Mouse (Mus musculus) adrenal gland, postnatal 4 days (tissue): ENCODE results near the gene Olfr115. TPM values are rescaled to one million over a fixed set of nuclear protein-coding genes. Genes with fewer than 3 reads are reported as not detected.

Source experiments
- DNase-seq, 2 experiments: peaks; one replicate each; pipeline ENCODE4 v3.0.0; 2021 to 2022; ENCODE audit warnings: low spot score in 2 of 2, mixed read lengths in 2 of 2
- long read RNA-seq, 2 experiments: library from polyadenylated mRNA; stranded (forward); transcript quantifications; one replicate each; pipeline ENCODE4 v2.0.0; 2021
- total RNA-seq, 2 experiments: library from RNA; stranded (reverse); gene quantifications; 2 replicates each; pipeline ENCODE4 v1.2.3; 2021

Olfr115 gene
- not detected for total RNA-seq
- long read RNA-seq, experiment 1, result 0 reads
- long read RNA-seq, experiment 2, result 0 reads

DNA sequence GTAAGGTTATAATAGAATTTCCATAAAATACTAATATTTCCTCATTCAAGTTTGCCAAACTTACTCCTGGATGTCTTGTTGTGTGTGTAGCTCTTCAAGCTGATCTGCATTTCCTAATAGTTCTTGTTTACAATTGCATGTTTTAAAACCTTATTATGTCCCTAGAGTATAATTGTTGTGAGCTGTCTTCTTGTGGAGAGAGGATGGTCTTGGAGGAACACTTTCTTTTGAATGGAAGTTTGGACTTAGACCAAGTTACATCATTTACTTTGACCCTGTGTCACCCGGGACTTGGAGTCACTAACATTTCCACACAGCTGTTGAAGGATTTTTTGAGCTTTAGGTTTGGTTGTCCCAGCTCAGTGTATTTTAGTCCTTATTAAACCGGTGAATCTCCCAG lies at the start of gene Olfr115, which contains the start of gene Olfr116:
Gene Olfr115, minus strand, starts transcription at position 101 of the 400 bp plus-strand sequence.
Gene Olfr116, minus strand, starts transcription at position 191 of the 400 bp plus-strand sequence.
- DNase-seq, result no peak

DNA sequence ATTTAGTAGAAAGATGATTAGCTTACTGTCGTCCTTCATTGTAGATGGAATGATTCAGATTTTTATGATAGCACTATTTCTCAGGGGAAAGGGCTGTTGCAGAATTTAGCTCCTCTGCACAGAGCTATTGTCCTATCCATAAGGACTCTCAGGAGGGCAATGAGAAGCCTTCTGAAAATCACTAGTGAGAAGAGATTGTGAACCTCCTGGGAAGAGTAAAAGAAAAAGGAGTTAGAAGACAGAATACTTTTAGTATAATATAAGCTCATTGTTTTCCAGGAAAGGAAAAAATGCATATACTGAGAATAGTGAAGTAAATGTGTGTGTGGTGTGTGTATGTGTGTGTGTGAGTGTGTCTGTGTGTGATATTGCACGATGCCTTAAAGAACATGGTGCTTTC lies 39.8 kb upstream of the Olfr115 start, which contains the start of gene Olfr118:
Gene Olfr118, plus strand, starts transcription at position 301 of the 400 bp plus-strand sequence.
- DNase-seq, result no peak

DNA sequence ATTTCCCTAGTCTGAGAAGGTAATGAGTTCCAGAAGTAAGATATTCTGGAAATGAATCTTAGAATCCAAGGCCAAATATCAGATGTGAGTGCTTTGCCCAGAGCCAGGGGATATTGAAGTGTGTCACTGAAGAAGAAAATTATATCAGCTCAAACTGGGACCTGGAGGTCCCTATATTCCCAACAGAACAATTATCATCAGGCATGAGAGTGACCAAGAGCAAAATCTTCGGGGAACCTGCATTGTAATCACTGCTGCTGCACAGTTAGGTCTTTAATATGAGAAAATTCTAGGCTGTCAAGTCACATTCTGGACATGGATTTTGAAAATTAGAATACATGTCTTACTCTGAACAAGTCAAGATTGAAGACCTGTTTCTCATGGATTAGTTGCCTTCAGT lies 36.8 kb upstream of the Olfr115 start, which contains the start of gene Olfr117:
Gene Olfr117, minus strand, starts transcription at position 101 of the 400 bp plus-strand sequence.
- no peak for DNase-seq

DNA sequence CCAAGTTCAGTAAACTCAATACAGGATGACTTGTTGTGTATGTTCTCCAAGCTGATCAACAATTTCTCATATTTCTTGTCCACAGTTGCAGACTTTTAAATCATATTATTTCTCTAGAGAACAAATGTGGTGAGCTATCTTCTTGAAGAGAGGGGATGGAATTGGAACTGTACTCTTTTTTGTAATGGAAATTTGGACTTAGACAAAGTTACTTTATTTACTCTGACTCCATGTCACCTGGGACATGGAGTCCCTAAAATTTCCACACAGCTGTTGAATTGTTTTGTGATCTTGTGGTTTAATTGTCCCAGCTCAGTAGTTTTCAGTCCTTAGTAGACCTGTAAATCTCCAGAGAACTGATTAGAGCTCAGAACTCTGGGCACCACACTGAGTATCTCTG lies 34.3 kb downstream of the Olfr115 start, which contains the start of gene Olfr114:
Gene Olfr114, minus strand, starts transcription at position 101 of the 400 bp plus-strand sequence.
- DNase-seq, result no peak

DNA sequence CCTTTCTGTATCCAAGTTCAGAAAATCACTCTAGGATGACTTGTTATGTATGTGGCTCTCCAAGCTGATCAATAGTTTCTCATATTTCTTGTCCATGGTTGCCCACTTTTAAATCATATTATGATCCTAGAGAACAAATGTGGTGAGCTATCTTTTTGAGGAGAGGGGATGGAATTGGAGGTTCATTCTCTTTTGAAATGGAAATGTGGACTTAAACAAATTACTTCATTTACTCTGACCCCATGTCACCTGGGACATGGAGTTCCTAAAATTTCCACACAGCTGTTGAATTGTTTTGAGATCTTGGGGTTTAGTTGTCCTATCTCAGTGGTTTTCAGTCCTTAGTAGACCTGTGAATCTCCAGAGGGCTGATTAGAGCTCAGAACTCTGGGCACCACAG lies 49.3 kb downstream of the Olfr115 start, which contains the start of gene Olfr113:
Gene Olfr113, minus strand, starts transcription at position 101 of the 400 bp plus-strand sequence.
- no peak for DNase-seq

DNA sequence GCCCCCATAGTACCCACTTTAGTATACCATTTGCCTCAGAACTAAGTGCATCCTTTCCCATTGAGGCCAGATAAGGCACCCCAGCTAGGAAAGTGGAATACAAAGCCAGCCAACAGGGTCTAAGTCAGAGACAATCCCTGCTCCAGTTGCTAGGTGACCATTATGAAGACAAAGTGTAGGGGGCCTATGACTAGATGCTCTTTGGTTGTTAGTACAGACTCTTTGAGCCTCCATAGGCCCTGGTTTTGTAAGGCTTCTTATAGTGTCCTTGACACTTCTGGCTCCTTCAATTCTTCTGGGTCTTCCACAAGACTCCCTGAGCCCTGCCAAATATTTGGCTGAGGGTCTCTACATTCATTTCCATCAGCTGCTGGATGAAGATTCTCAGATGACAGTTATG lies 57.6 kb downstream of the Olfr115 start, which contains the start of gene Olfr112:
Gene Olfr112, minus strand, starts transcription at position 101 of the 400 bp plus-strand sequence.
- DNase-seq, result no peak

Other genes with a start within 250 kb of the Olfr115 start
- gene Olfr105-ps, start 248.1 kb downstream of the Olfr115 start, total RNA-seq, result not detected
- gene Olfr106-ps, start 236.7 kb downstream of the Olfr115 start, total RNA-seq, result not detected
- not detected for gene Olfr107, start 227.9 kb downstream of the Olfr115 start, total RNA-seq
- not detected for gene Olfr108, start 181.6 kb downstream of the Olfr115 start, total RNA-seq
- gene Olfr109, start 168.2 kb downstream of the Olfr115 start, total RNA-seq, result not detected
- under 1 TPM in 1 of 2 experiments, not detected in 1; 0.20 TPM for gene H2-M2, start 143.6 kb downstream of the Olfr115 start, total RNA-seq
- gene Olfr110, start 134.6 kb downstream of the Olfr115 start, total RNA-seq, result not detected
- gene Olfr111, start 119.1 kb downstream of the Olfr115 start, total RNA-seq, result not detected
- gene Olfr112, start 57.7 kb downstream of the Olfr115 start, total RNA-seq, result not detected
- gene Olfr113, start 49.4 kb downstream of the Olfr115 start, total RNA-seq, result not detected
- not detected for gene Olfr114, start 34.4 kb downstream of the Olfr115 start, total RNA-seq
- not detected for gene Olfr116, start 90 bp upstream of the Olfr115 start, total RNA-seq
- not detected for gene Olfr117, start 36.7 kb upstream of the Olfr115 start, total RNA-seq
- not detected for gene Olfr118, start 39.9 kb upstream of the Olfr115 start, total RNA-seq
- not detected for gene Olfr119, start 69.5 kb upstream of the Olfr115 start, total RNA-seq
- gene Olfr120, start 94.7 kb upstream of the Olfr115 start, total RNA-seq, result not detected
- gene Olfr121, start 121.7 kb upstream of the Olfr115 start, total RNA-seq, result not detected
- not detected for gene Olfr122, start 141.5 kb upstream of the Olfr115 start, total RNA-seq
- not detected for gene Olfr123, start 166.4 kb upstream of the Olfr115 start, total RNA-seq
- gene Olfr124, start 172.8 kb upstream of the Olfr115 start, total RNA-seq, result not detected
- not detected for gene Olfr125, start 205.8 kb upstream of the Olfr115 start, total RNA-seq
- not detected for gene Olfr126, start 220.4 kb upstream of the Olfr115 start, total RNA-seq